Mouse (Mus musculus): Measurements from ENCODE around the gene Sfrp5. TPM values are rescaled to one million over a fixed set of nuclear protein-coding genes. Genes with fewer than 3 reads are reported as not detected.

The Sfrp5 gene
- polyA plus RNA-seq, 1 experiment from 2014 or later, result 2.1 TPM

- Histone ChIP-seq H3K9me3 (replicated peaks; ENCODE audit: control insufficient read depth, low read length, poor library complexity, severe bottlenecking) (no peaks in the 10 kb centered on the region), H3K27ac (ENCODE audit: low read length) (no peak overlapping the region), H3K9ac (ENCODE audit: low read depth, low read length) (no peak overlapping the region), H3K4me2 (ENCODE audit: low read length) (no peak overlapping the region), H3K4me3 (ENCODE audit: low read depth, low read length) (no peak overlapping the region), H3K27me3 (ENCODE audit: control insufficient read depth, insufficient read depth, low read depth, low read length) (no peaks in the 10 kb centered on the region), H3K4me1 (ENCODE audit: control insufficient read depth, insufficient read depth, low read length) (no peaks in the 10 kb centered on the region), H3K36me3 (ENCODE audit: control insufficient read depth, insufficient read depth, low read length) (peaks cover 21% of the 10 kb centered on the region)
- ATAC-seq, result no peak
- 95% methylated on average over 4 of the region's 4 CpGs for WGBS
Observed at GRCm38 (mm10) chr19:42189735-42190134, 12.3 kb downstream of the Sfrp5 start.

GRCm38 (mm10) chr19:42182673-42183072 is 19.4 kb downstream of the Sfrp5 start:
- Histone ChIP-seq H3K36me3 (ENCODE audit: control insufficient read depth, insufficient read depth, low read length) (peaks cover 19% of the 10 kb centered on the region; the same call in 1 of the 2 replicates), H3K4me3 (ENCODE audit: low read depth, low read length) (no peak overlapping the region), H3K9me3 (replicated peaks; ENCODE audit: control insufficient read depth, low read length, poor library complexity, severe bottlenecking) (no peaks in the 10 kb centered on the region), H3K9ac (ENCODE audit: low read depth, low read length) (no peak overlapping the region), H3K4me2 (ENCODE audit: low read length) (no peak overlapping the region), H3K4me1 (ENCODE audit: control insufficient read depth, insufficient read depth, low read length) (no peaks in the 10 kb centered on the region), H3K27me3 (ENCODE audit: control insufficient read depth, insufficient read depth, low read depth, low read length) (no peaks in the 10 kb centered on the region), H3K27ac (ENCODE audit: low read length) (no peak overlapping the region)
- WGBS, result 69% methylated on average over 6 of the region's 6 CpGs
- no peak for ATAC-seq

- no peak overlapping the region for H3K27ac ChIP-seq (ENCODE audit: low read length)
Observed at GRCm38 (mm10) chr19:42179356-42179755, 22.7 kb downstream of the Sfrp5 start.

GRCm38 (mm10) chr19:42177461-42177860 is 24.6 kb downstream of the Sfrp5 start:
- 85% methylated on average over 2 of the region's 2 CpGs for WGBS
- no peak overlapping the region for H3K4me3 ChIP-seq (ENCODE audit: low read depth, low read length)
- no peaks in the 10 kb centered on the region for H3K9me3 ChIP-seq (replicated peaks; ENCODE audit: control insufficient read depth, low read length, poor library complexity, severe bottlenecking)
- H3K4me1 ChIP-seq (ENCODE audit: control insufficient read depth, insufficient read depth, low read length), result peaks cover 2% of the 10 kb centered on the region; the same call in 1 of the 2 replicates
- no peak overlapping the region for H3K4me2 ChIP-seq (ENCODE audit: low read length)
- H3K27me3 ChIP-seq (ENCODE audit: control insufficient read depth, insufficient read depth, low read depth, low read length), result no peaks in the 10 kb centered on the region
- no peaks in the 10 kb centered on the region for H3K36me3 ChIP-seq (ENCODE audit: control insufficient read depth, insufficient read depth, low read length)
- H3K27ac ChIP-seq (ENCODE audit: low read length), result no peak overlapping the region
- ATAC-seq, result no peak
- H3K9ac ChIP-seq (ENCODE audit: low read depth, low read length), result no peak overlapping the region

More at GRCm38 (mm10) chr19:42179356-42179755, 22.7 kb downstream of the Sfrp5 start:
- Histone ChIP-seq H3K4me2 (ENCODE audit: low read length) (no peak overlapping the region), H3K4me3 (ENCODE audit: low read depth, low read length) (no peak overlapping the region), H3K9me3 (replicated peaks; ENCODE audit: control insufficient read depth, low read length, poor library complexity, severe bottlenecking) (no peaks in the 10 kb centered on the region), H3K9ac (ENCODE audit: low read depth, low read length) (no peak overlapping the region), H3K27me3 (ENCODE audit: control insufficient read depth, insufficient read depth, low read depth, low read length) (no peaks in the 10 kb centered on the region), H3K36me3 (ENCODE audit: control insufficient read depth, insufficient read depth, low read length) (peaks cover 9% of the 10 kb centered on the region; the same call in 1 of the 2 replicates), H3K4me1 (ENCODE audit: control insufficient read depth, insufficient read depth, low read length) (no peaks in the 10 kb centered on the region)
- 91% methylated on average over 14 of the region's 14 CpGs for WGBS
- no peak for ATAC-seq

GRCm38 (mm10) chr19:42176841-42177240 is 25.2 kb downstream of the Sfrp5 start:
- WGBS, result 64% methylated on average over 7 of the region's 7 CpGs

GRCm38 (mm10) chr19:42170025-42170969 is 31.8 kb downstream of the Sfrp5 start:
- Histone ChIP-seq H3K27me3 (ENCODE audit: control insufficient read depth, insufficient read depth, low read depth, low read length) (peaks cover 9% of the 10 kb centered on the region), H3K27ac (ENCODE audit: low read length) (peak overlapping the region; percentile 54), H3K4me3 (ENCODE audit: low read depth, low read length) (peak overlapping the region; percentile 87), H3K4me1 (ENCODE audit: control insufficient read depth, insufficient read depth, low read length) (peaks cover 19% of the 10 kb centered on the region), H3K9ac (ENCODE audit: low read depth, low read length) (peak overlapping the region; percentile 90), H3K4me2 (ENCODE audit: low read length) (peak overlapping the region; percentile 71), H3K9me3 (replicated peaks; ENCODE audit: control insufficient read depth, low read length, poor library complexity, severe bottlenecking) (no peaks in the 10 kb centered on the region), H3K36me3 (ENCODE audit: control insufficient read depth, insufficient read depth, low read length) (no peaks in the 10 kb centered on the region)
- WGBS, result 2% methylated on average over 40 of the region's 56 CpGs
- ATAC-seq, result peak; percentile 93

More at GRCm38 (mm10) chr19:42176841-42177240, 25.2 kb downstream of the Sfrp5 start:
- Histone ChIP-seq H3K4me2 (ENCODE audit: low read length) (no peak overlapping the region), H3K27me3 (ENCODE audit: control insufficient read depth, insufficient read depth, low read depth, low read length) (no peaks in the 10 kb centered on the region), H3K4me3 (ENCODE audit: low read depth, low read length) (no peak overlapping the region), H3K9ac (ENCODE audit: low read depth, low read length) (no peak overlapping the region), H3K27ac (ENCODE audit: low read length) (no peak overlapping the region), H3K4me1 (ENCODE audit: control insufficient read depth, insufficient read depth, low read length) (peaks cover 7% of the 10 kb centered on the region), H3K9me3 (replicated peaks; ENCODE audit: control insufficient read depth, low read length, poor library complexity, severe bottlenecking) (no peaks in the 10 kb centered on the region), H3K36me3 (ENCODE audit: control insufficient read depth, insufficient read depth, low read length) (no peaks in the 10 kb centered on the region)
- ATAC-seq, result no peak

- H3K27ac ChIP-seq (ENCODE audit: low read length), result no peak overlapping the region
- peaks cover 19% of the 10 kb centered on the region for H3K4me1 ChIP-seq (ENCODE audit: control insufficient read depth, insufficient read depth, low read length)
- no peak overlapping the region for H3K9ac ChIP-seq (ENCODE audit: low read depth, low read length)
- no peaks in the 10 kb centered on the region for H3K36me3 ChIP-seq (ENCODE audit: control insufficient read depth, insufficient read depth, low read length)
- 73% methylated on average over 10 of the region's 10 CpGs for WGBS
- H3K27me3 ChIP-seq (ENCODE audit: control insufficient read depth, insufficient read depth, low read depth, low read length), result peaks cover 9% of the 10 kb centered on the region
- peak overlapping the region; percentile 71; the same call in 1 of the 2 replicates for H3K4me2 ChIP-seq (ENCODE audit: low read length)
- no peak for ATAC-seq
- H3K9me3 ChIP-seq (replicated peaks; ENCODE audit: control insufficient read depth, low read length, poor library complexity, severe bottlenecking), result no peaks in the 10 kb centered on the region
- H3K4me3 ChIP-seq (ENCODE audit: low read depth, low read length), result no peak overlapping the region
Observed at GRCm38 (mm10) chr19:42169322-42169975, 32.6 kb downstream of the Sfrp5 start.

GRCm38 (mm10) chr19:42167489-42167888 is 34.6 kb downstream of the Sfrp5 start:
- no peak overlapping the region for H3K4me2 ChIP-seq (ENCODE audit: low read length)
- no peak for ATAC-seq
- peaks cover 17% of the 10 kb centered on the region for H3K4me1 ChIP-seq (ENCODE audit: control insufficient read depth, insufficient read depth, low read length)
- H3K4me3 ChIP-seq (ENCODE audit: low read depth, low read length), result no peak overlapping the region
- peaks cover 9% of the 10 kb centered on the region for H3K27me3 ChIP-seq (ENCODE audit: control insufficient read depth, insufficient read depth, low read depth, low read length)
- no peak overlapping the region for H3K27ac ChIP-seq (ENCODE audit: low read length)
- 69% methylated on average over 9 of the region's 9 CpGs for WGBS
- H3K9me3 ChIP-seq (replicated peaks; ENCODE audit: control insufficient read depth, low read length, poor library complexity, severe bottlenecking), result no peaks in the 10 kb centered on the region
- no peak overlapping the region for H3K9ac ChIP-seq (ENCODE audit: low read depth, low read length)
- H3K36me3 ChIP-seq (ENCODE audit: control insufficient read depth, insufficient read depth, low read length), result no peaks in the 10 kb centered on the region

- H3K36me3 ChIP-seq (ENCODE audit: control insufficient read depth, insufficient read depth, low read length), result no peaks in the 10 kb centered on the region
- no peak overlapping the region for H3K9ac ChIP-seq (ENCODE audit: low read depth, low read length)
- ATAC-seq, result no peak
- H3K4me1 ChIP-seq (ENCODE audit: control insufficient read depth, insufficient read depth, low read length), result peaks cover 12% of the 10 kb centered on the region
- H3K4me2 ChIP-seq (ENCODE audit: low read length), result no peak overlapping the region
- no peak overlapping the region for H3K4me3 ChIP-seq (ENCODE audit: low read depth, low read length)
- 56% methylated on average over 3 of the region's 3 CpGs for WGBS
- no peak overlapping the region for H3K27ac ChIP-seq (ENCODE audit: low read length)
- H3K9me3 ChIP-seq (replicated peaks; ENCODE audit: control insufficient read depth, low read length, poor library complexity, severe bottlenecking), result no peaks in the 10 kb centered on the region
- H3K27me3 ChIP-seq (ENCODE audit: control insufficient read depth, insufficient read depth, low read depth, low read length), result peaks cover 9% of the 10 kb centered on the region
Observed at GRCm38 (mm10) chr19:42166766-42167165, 35.3 kb downstream of the Sfrp5 start.
